Mouse (Mus musculus) hindbrain, postnatal 0 days (tissue): Measurements from ENCODE around the gene Dennd2a. TPM values are rescaled to one million over a fixed set of nuclear protein-coding genes. Genes with fewer than 3 reads are reported as not detected.

Experiments used
- ATAC-seq: fragments of 200-750 bp; cut with Nextera tagmentation; 2 replicates; pipeline ENCODE4 v1.8.0; 2017; ENCODE audit warnings: mild to moderate bottlenecking, moderate TSS enrichment, moderate library complexity
- DNase-seq: peaks from one replicate; pipeline ENCODE4 v3.0.0-alpha.2; 2015; ENCODE audit warnings: low spot score
- H3K27ac ChIP-seq: fragments of 300-500 bp; sonication (generic); 2 replicates; pipeline ENCODE4 v1.5.1; 2014; ENCODE audit warnings: mild to moderate bottlenecking
- H3K27me3 ChIP-seq: fragments of 300-500 bp; sonication (generic); 2 replicates; pipeline ENCODE4 v1.6.1; 2014; ENCODE audit warnings: low read length, mixed read lengths; ENCODE audit not compliant: insufficient read depth
- H3K36me3 ChIP-seq: fragments of 300-500 bp; sonication (generic); 2 replicates; pipeline ENCODE4 v1.6.1; 2014; ENCODE audit warnings: low read length, mixed read lengths; ENCODE audit not compliant: insufficient read depth
- H3K4me1 ChIP-seq: fragments of 300-500 bp; sonication (generic); 2 replicates; pipeline ENCODE4 v1.6.1; 2014; ENCODE audit warnings: antibody characterized with exemption, low read length, mixed read lengths; ENCODE audit not compliant: insufficient read depth
- H3K4me2 ChIP-seq: fragments of 300-500 bp; sonication (generic); 2 replicates; pipeline ENCODE4 v1.6.1; 2014; ENCODE audit warnings: low read depth, mild to moderate bottlenecking, low read length, moderate library complexity, mixed read lengths
- H3K4me3 ChIP-seq: fragments of 300-500 bp; sonication (generic); 2 replicates; pipeline ENCODE4 v1.5.1; 2014; ENCODE audit warnings: low read length
- H3K9ac ChIP-seq: fragments of 300-500 bp; sonication (generic); replicated peaks from 2 replicates; pipeline ENCODE4 v1.6.1; 2014; ENCODE audit warnings: mild to moderate bottlenecking, low read length, moderate library complexity, mixed read lengths
- H3K9me3 ChIP-seq: fragments of 300-500 bp; sonication (generic); 2 replicates; pipeline ENCODE4 v1.6.1; 2016; ENCODE audit warnings: low read length, mixed read lengths
- CTCF ChIP-seq: IDR thresholded peaks from 2 replicates; pipeline ENCODE4 v1.5.1; 2016; ENCODE audit warnings: antibody characterized with exemption, control low read depth, low read depth
- WGBS: fragments of 180-500 bp; shearing (Covaris S2); extraction: QIAGEN DNeasy Blood & Tissue Kit; methylation state at CpG from one replicate; pipeline ENCODE4 v1.1.7; 2014; 5-methylcytosine and 5-hydroxymethylcytosine counted together
- polyA plus RNA-seq: library from polyadenylated mRNA; unstranded; fragments of >200 nt; fragmentation: Nextera tagmentation; extraction: Ambion mirVana; gene quantifications from 2 replicates; pipeline ENCODE4 v1.2.1, GENCODE M21; 2015
- total RNA-seq: library from RNA; depleted of rRNA; stranded (reverse); fragments of >200 nt; gene quantifications from 2 replicates; pipeline ENCODE4 v1.2.3, GENCODE M21; 2014

Gene Dennd2a
- total and polyA plus RNA-seq, 2 experiments from 2014 or later: 13.2 to 30.4 TPM

DNA sequence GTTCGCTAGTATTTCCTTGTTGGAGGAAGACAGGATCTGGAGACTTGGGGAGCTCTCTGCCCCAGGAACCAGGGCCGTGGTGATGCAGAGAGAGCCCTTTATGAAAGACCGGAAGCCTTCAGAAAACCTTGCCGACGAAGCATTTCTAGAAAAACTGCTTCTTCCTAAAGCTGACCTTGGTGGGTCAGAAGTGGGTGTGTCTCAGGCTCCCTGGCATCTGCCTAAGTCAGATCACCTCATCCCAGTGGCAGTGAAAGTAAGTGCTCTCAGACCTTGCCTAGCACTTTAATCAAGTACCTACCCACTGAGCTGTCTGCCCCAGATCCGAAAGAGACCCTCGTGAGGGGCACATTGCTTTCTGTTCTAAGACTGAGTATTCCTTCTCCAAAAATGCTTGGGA, 17.3 kb upstream of the Dennd2a start:
- DNase-seq (no peak), ATAC-seq (no peak)
- Histone ChIP-seq H3K9ac (peak overlapping the region; percentile 77), H3K4me3 (peak overlapping the region; percentile 67), H3K36me3 (peaks cover 14% of the 10 kb centered on the region), H3K27ac (peak overlapping the region; percentile 95), H3K4me1 (peaks cover 10% of the 10 kb centered on the region; the same call in 1 of the 2 replicates), H3K4me2 (peak overlapping the region; percentile 69), H3K9me3 (no peaks in the 10 kb centered on the region), H3K27me3 (no peaks in the 10 kb centered on the region)
- TF ChIP-seq CTCF: no peak
- WGBS: 74% methylated on average over 7 of the region's 7 CpGs

DNA sequence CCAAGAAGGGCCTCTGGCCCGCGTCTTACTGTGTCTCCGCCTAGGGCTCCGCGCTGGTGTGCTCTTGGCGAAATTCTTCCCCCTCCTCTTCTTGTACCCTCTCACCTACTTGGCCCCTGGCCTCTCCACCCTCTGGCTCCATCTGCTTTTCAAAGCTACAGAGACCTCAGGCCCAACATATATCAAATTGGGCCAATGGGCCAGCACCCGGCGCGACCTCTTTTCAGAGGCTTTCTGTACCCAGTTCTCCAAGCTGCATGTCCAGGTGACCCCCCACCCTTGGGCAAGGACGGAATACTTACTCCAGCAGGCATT, 16.8 kb upstream of the Dennd2a start:
- no peak for DNase-seq
- no peaks in the 10 kb centered on the region for H3K27me3 ChIP-seq
- ATAC-seq: peak; percentile 55

DNA sequence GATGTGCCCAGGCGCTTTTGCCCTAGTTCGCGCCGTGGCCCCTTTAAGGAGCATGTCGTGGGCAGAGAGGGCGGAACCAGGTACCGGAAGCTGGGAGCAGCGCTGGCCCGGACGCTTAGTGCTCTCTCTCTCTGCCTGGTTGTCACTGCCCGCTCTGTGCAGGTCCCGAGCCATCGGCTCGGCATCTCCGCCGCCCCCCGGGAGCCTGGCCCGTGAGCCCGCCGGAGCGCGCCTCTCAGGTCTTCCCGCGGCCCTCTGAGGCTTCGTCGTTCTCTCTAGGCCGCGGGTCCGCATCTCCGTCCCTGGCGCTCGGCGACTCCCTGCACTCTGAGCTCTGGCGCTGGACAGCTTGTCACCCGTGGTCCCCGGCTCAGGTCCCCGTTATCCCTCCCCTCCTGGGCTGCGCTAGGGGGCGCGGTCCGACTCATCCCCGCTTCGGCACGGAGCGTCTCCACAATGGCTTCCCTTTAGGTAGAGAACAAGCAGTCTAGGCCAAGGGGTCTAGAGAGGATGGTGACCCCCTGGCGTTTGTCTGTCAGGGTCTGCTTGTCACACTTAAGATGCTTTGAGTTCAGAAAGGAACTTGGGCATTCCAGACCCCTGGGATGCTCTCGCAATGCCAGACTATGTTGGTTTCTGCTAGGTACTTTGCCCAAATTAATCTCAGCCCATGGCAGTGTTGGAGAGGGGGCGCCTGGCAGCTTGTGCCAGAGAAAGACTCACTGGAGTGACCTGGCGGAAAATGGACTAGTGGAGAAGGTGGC, 16.3 kb upstream of the Dennd2a start, which contains the start of gene Adck2:
TSS of gene Adck2 (plus strand) at position 83 of the 764 bp plus-strand sequence.
- H3K4me3 ChIP-seq: peak within 1 kb of the TSS; percentile 67
- peak within 1 kb of the TSS; percentile 77 for H3K9ac ChIP-seq
- peaks cover 6% of the 10 kb centered on the region; the same call in 1 of the 2 replicates for H3K36me3 ChIP-seq
- H3K4me1 ChIP-seq: peaks cover 10% of the 10 kb centered on the region; the same call in 1 of the 2 replicates
- DNase-seq (peak; percentile 91), ATAC-seq (peak; percentile 94)
- H3K27ac ChIP-seq: peak within 1 kb of the TSS; percentile 95
- no peaks in the 10 kb centered on the region for H3K27me3 ChIP-seq
- H3K4me2 ChIP-seq: peak within 1 kb of the TSS; percentile 69
- TF ChIP-seq CTCF: peak; percentile 64
- WGBS: 3% methylated on average over 48 of the region's 49 CpGs
- H3K9me3 ChIP-seq: no peaks in the 10 kb centered on the region

More for the DNA sequence above, 16.8 kb upstream of the Dennd2a start:
- 16% methylated on average over 10 of the region's 10 CpGs for WGBS
- Histone ChIP-seq H3K9me3 (no peaks in the 10 kb centered on the region), H3K36me3 (peaks cover 10% of the 10 kb centered on the region), H3K27ac (peak overlapping the region; percentile 95), H3K4me2 (peak overlapping the region; percentile 69), H3K9ac (peak overlapping the region; percentile 77), H3K4me3 (peak overlapping the region; percentile 67), H3K4me1 (peaks cover 10% of the 10 kb centered on the region; the same call in 1 of the 2 replicates)
- no peak for TF ChIP-seq CTCF

GRCm38 (mm10) chr6:39570426-39570825, 12.8 kb upstream of the Dennd2a start:
- Histone ChIP-seq H3K9ac (no peak overlapping the region), H3K27ac (no peak overlapping the region), H3K4me1 (peaks cover 10% of the 10 kb centered on the region; the same call in 1 of the 2 replicates), H3K4me2 (no peak overlapping the region), H3K27me3 (no peaks in the 10 kb centered on the region), H3K36me3 (no peaks in the 10 kb centered on the region), H3K9me3 (no peaks in the 10 kb centered on the region), H3K4me3 (no peak overlapping the region)
- WGBS: 80% methylated on average over 3 of the region's 3 CpGs
- ATAC-seq: no peak
- TF ChIP-seq CTCF: no peak
- no peak for DNase-seq

DNA sequence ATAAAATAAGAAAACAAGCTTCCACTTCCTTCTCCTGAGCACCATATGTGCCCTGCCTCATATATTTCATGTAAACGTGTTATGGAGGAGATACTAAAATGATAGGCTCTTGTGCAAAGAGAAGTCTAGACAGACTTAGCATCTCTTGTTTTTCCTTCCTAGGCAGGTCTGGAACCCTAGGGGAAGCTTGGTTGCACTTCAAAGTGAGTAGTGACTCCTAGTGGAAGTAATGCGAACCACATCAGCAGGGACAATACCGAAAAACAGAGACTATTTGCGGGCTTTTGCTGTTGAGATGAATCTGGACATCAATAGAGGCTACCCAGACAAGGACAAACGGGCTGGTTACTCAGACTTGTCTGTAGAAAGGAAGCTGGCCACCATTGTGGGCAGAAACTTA, 9.9 kb upstream of the Dennd2a start:
- peak; percentile 78 for DNase-seq
- WGBS: 10% methylated on average over 5 of the region's 5 CpGs
- Histone ChIP-seq H3K4me2 (no peak overlapping the region), H3K9me3 (no peaks in the 10 kb centered on the region), H3K27me3 (no peaks in the 10 kb centered on the region), H3K36me3 (no peaks in the 10 kb centered on the region), H3K9ac (no peak overlapping the region), H3K27ac (no peak overlapping the region), H3K4me3 (no peak overlapping the region), H3K4me1 (no peaks in the 10 kb centered on the region)
- TF ChIP-seq CTCF: peak; percentile 86
- no peak for ATAC-seq

GRCm38 (mm10) chr6:39562166-39563015, 4.7 kb upstream of the Dennd2a start:
- peak overlapping the region; percentile 42 for H3K4me2 ChIP-seq
- DNase-seq (peak; percentile 94), ATAC-seq (peak; percentile 47; the same call in 1 of the 2 replicates)
- H3K27ac ChIP-seq: no peak overlapping the region
- 22% methylated on average over 23 of the region's 23 CpGs for whole genome bisulfite sequencing
- H3K36me3 ChIP-seq: no peaks in the 10 kb centered on the region
- TF ChIP-seq CTCF: peak; percentile 95
- no peak overlapping the region for H3K9ac ChIP-seq
- H3K27me3 ChIP-seq: no peaks in the 10 kb centered on the region
- no peaks in the 10 kb centered on the region for H3K9me3 ChIP-seq
- H3K4me3 ChIP-seq: no peak overlapping the region
- H3K4me1 ChIP-seq: peaks cover 14% of the 10 kb centered on the region
